Mouse (Mus musculus): ENCODE results near the gene Mthfd1l.

Mthfd1l gene

GRCm38 (mm10) chr10:3978326-3978725 lies 5.4 kb downstream of the Mthfd1l start:
- no peak for DNase-seq (ENCODE audit: low read depth)

DNA sequence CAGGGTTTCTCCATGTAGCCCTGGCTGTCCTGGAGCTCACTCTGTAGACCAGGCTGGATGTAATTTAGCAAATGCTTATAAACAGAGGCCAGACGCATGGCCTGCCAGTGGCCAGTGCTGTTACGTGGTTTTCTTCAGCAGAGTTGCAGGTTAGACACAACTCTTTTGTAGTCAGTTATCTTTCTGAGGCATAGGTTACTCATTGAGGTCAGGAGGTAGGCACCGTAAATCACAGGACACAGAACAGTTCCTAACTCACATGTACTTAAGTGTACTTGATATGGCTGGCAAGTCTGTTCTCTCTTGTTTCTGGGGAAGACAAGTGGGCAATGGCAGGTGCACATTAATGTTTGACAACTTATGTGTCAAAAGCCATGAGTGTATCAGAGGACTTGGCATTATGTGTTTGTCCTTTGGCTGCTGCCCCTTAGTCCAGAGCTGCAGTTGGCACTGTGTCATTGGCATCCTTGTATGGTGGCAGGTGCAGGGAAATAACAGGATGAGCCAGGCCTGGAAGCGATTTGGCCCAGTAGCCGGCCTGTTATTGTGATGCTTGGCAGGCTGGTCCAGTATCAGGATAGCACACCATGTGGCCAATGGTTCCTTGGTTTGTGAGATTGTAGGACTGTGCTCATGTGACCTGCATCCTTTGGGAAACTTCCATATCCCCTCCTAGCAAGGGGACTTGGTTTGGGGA lies 6.0 kb downstream of the Mthfd1l start:
- no peak for DNase-seq (ENCODE audit: low read depth)

DNA sequence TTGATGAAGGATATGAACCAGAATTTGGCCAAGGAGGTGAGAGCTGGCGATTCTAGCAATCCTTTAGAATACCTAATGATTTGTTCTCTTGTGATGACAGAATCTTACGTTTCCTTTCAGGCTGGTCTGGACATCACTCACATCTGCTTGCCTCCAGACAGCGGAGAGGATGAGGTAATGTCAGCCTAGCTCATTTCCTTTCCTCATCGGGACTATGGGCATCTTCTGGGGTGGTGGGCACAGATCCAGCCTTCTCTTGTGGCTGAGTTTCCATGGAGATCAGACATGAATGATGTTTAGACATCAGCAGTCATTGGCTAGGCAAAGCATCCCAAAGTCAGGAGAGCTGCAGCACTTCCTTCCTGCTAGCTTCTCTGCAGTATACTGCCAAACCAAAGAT lies 7.3 kb downstream of the Mthfd1l start:
- DNase-seq (ENCODE audit: low read depth) = no peak

DNA sequence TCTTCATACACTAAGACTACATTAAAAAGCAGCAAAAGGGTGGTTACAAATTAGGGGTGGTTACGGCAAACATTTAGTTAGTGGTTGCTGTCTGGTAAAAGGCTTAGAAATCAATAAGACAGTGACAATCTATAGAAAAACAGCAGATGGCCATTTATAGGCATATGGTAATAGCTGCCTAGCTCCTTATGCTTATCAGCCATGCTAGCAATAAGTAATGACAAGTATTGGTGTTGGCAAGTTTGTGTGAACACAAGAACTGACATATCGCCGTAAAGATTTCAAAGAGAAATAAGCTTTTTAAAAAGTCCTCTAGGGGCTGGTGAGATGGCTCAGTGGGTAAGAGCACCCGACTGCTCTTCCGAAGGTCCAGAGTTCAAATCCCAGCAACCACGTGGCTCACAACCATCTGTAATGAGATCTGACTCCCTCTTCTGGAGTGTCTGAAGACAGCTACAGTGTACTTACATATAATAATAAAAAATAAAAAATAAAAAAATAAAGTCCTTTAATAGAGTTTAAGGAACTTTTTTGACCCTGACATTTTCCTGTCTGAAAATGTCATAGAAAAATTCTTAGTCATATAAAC lies 17.5 kb downstream of the Mthfd1l start:
- DNase-seq (ENCODE audit: low read depth) = no peak

GRCm38 (mm10) chr10:3993365-3994102 lies 20.6 kb downstream of the Mthfd1l start:
- no peak for DNase-seq (ENCODE audit: low read depth)

GRCm38 (mm10) chr10:3995277-3995676 lies 22.4 kb downstream of the Mthfd1l start:
- DNase-seq (ENCODE audit: low read depth) = no peak

GRCm38 (mm10) chr10:3996170-3996876 lies 23.4 kb downstream of the Mthfd1l start:
- peak; percentile 45 for DNase-seq (ENCODE audit: low read depth)

DNA sequence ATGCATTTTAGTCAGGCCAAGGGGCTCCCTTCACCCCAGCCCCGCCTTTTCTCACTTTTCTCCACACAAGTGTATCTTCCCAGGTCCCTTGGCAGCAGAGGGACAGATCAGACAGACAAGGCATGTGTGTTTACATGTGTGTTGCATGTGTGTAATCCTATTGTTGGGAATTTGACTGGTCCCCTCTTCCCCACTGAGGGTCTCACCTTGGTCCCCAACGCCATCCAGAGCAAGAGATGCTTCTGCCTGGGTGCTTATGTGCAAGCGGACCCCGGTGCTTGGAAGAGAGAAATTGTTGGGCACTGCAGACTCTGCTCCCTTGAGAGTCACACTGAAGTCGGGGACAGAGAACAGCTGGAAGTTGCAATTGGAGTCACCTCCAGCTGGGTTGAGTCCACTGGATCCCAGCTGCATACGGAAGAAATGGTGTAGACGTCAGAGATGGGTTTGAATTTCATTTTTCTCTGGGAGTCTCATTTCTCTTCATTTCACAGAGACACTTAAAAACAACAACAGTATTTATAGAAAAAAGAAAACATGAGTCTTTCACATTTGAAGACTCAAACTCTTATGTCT lies 25.0 kb downstream of the Mthfd1l start:
- DNase-seq (ENCODE audit: low read depth) = no peak

GRCm38 (mm10) chr10:4002711-4003110 lies 29.8 kb downstream of the Mthfd1l start:
- no peak for DNase-seq (ENCODE audit: low read depth)

GRCm38 (mm10) chr10:4005191-4005590 lies 32.3 kb downstream of the Mthfd1l start:
- DNase-seq (ENCODE audit: low read depth) = no peak

DNA sequence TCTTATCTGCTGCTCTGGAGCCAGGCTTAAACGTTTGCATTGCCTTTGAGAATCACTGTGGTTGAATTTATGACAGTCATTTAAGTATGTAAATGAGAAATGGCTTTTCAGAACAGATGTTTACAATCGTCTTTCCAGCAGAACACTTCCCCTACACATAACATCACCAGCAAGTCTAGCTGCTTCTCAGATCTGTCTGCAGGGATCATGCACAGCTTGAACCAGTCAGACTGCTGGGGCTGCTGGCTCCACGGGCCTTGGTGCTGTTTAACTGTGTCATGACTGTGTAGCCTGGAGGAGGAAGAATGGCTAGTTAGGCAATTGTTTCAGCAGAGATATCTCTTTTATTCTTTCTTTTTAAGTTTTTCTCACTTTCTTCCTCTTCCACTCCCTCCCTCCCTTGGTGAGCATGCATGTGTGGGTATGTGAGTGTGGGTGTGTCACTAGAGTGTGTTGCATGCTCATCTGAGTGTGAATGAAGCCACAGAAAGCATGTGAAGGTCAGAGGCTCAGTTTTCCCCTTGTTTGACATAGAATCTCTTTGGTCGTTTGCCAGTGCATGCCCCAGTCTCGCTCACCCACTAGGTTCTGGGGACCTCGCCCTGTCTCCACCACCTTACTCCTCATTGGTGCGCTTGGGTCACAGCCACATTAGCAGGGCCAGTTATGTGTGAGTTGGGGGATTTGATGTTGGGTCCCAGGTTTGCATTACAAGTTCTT lies 33.5 kb downstream of the Mthfd1l start:
- no peak for DNase-seq (ENCODE audit: low read depth)

- no peak for DNase-seq (ENCODE audit: low read depth)
Observed at GRCm38 (mm10) chr10:4022628-4023303, 49.8 kb downstream of the Mthfd1l start.

DNA sequence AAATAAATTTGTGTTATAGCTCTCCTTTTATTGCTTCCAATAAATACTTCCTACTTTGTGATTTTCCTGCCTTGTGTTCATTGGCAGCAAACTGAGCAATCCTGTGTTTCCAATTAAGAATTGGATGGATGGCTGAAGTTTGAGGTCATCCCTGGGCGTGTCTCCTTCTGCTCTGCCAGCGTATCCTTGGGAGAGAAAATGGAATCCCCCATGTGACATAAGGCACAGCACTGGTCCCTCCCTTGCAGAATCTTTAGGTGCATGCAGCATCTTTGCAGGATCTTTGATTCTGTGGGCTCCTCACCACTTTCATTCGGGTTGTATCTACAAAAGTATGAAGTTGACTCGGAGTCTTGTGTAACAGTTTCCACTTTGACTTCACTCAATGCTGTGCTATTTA lies 53.7 kb downstream of the Mthfd1l start:
- DNase-seq (ENCODE audit: low read depth) = no peak

GRCm38 (mm10) chr10:4027466-4027865 lies 54.5 kb downstream of the Mthfd1l start:
- no peak for DNase-seq (ENCODE audit: low read depth)

GRCm38 (mm10) chr10:4028851-4029442 lies 56.0 kb downstream of the Mthfd1l start:
- DNase-seq (ENCODE audit: low read depth) = no peak

GRCm38 (mm10) chr10:4033761-4034160 lies 60.8 kb downstream of the Mthfd1l start:
- DNase-seq (ENCODE audit: low read depth) = no peak

DNA sequence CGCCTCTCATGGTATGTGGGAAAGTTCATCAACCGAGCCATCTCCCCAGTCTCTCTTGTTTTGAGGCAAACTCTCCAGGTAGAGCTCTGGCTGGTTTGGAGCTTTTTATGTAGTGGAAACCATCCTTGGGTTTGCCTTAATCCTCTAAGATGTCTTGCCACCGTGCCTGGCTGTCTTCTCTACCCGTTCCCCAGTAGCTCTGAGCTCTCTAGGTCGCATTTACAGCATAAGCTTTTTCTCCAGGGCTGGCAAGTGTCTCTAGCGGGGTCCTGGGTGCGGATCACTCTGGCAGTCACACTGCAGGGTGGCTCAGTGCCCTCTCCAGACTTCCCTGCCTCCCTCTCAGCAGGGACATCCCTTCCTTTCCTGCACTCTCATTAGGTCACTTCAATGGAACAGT lies 63.6 kb downstream of the Mthfd1l start:
- DNase-seq (ENCODE audit: low read depth) = no peak

DNA sequence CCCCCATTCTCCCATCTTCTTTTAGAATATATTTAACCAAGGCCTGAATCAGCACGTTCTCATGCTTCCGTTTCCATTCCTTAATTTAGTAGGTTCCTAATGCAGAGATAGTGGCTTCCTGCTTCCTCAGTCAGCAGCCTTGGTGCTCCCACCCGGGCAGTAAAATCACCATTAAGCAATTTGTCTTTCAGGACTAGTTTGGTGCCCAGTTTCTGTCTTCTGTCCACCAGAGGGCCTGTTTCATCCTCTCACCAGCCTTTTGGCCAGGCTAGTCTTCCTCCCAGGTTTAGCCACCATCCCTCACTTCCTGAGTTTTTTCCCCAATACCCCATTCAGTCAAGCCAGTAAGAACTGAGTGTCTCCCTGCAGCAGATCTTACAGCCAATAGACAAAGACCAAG lies 64.1 kb downstream of the Mthfd1l start:
- DNase-seq (ENCODE audit: low read depth) = no peak

GRCm38 (mm10) chr10:4038576-4038975 lies 65.7 kb downstream of the Mthfd1l start:
- DNase-seq (ENCODE audit: low read depth) = no peak

DNA sequence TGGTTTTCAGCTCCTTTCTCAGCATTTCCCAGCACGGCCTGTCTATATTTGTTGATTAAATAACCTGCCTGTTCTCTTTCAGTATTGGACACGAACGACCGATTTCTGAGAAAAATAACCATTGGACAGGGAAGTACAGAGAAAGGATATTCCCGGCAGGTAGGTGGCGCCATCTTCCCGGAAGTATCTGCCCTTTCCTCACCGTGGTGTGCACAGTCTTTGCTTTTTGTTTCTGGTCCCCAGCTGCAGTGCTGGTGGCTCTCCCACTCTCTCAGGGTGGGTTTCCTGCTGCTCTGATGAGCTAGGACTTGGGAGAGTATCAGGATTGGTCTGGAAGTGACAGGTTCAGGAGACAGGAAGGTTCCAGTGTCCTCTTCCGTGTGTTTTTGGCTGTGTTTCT lies 68.8 kb downstream of the Mthfd1l start:
- peak; percentile 9 for DNase-seq (ENCODE audit: low read depth)

GRCm38 (mm10) chr10:4044421-4044820 lies 71.5 kb downstream of the Mthfd1l start:
- DNase-seq (ENCODE audit: low read depth) = no peak
